Mouse (Mus musculus) limb, embryonic 10.5 days (tissue): ENCODE data around the gene Gm4201. TPM values are rescaled to one million over a fixed set of nuclear protein-coding genes. Genes with fewer than 3 reads are reported as not detected.
"Not testable (repeated sequence)": the region's sequence is repeated elsewhere in the genome, so short reads cannot be mapped to it uniquely, and the experiment has no call there.

Source experiments
- DNase-seq: peaks from one replicate; pipeline ENCODE4 v3.0.0-alpha.2; 2017; ENCODE audit warnings: low spot score
- H3K27ac ChIP-seq: fragments of 300-500 bp; sonication (generic); 2 replicates; pipeline ENCODE4 v1.5.1; 2016; ENCODE audit warnings: mild to moderate bottlenecking
- H3K27me3 ChIP-seq: fragments of 300-500 bp; sonication (generic); 2 replicates; pipeline ENCODE4 v1.6.1; 2016; ENCODE audit warnings: low read depth, mild to moderate bottlenecking; ENCODE audit not compliant: poor library complexity, severe bottlenecking
- H3K36me3 ChIP-seq: fragments of 300-500 bp; sonication (generic); 2 replicates; pipeline ENCODE4 v1.6.1; 2016; ENCODE audit warnings: mild to moderate bottlenecking, moderate library complexity
- H3K4me1 ChIP-seq: fragments of 300-500 bp; sonication (generic); 2 replicates; pipeline ENCODE4 v1.6.1; 2016
- H3K4me3 ChIP-seq: fragments of 300-500 bp; sonication (generic); 2 replicates; pipeline ENCODE4 v1.5.1; 2016; ENCODE audit warnings: mild to moderate bottlenecking, moderate library complexity
- H3K9me3 ChIP-seq: fragments of 300-500 bp; sonication (generic); replicated peaks from 2 replicates; pipeline ENCODE4 v1.6.1; 2016; ENCODE audit warnings: mild to moderate bottlenecking
- WGBS: fragments of 180-500 bp; shearing (Covaris S2); methylation state at CpG from one replicate; pipeline ENCODE4 v1.1.7; 2016; 5-methylcytosine and 5-hydroxymethylcytosine counted together
- polyA plus RNA-seq: library from polyadenylated mRNA; unstranded; fragments of >200 nt; fragmentation: Nextera tagmentation; extraction: Ambion mirVana; gene quantifications from 2 replicates; pipeline ENCODE4 v1.2.1, GENCODE M21; 2016

Gene Gm4201
- polyA plus RNA-seq, result not detected in 2 replicates

DNA sequence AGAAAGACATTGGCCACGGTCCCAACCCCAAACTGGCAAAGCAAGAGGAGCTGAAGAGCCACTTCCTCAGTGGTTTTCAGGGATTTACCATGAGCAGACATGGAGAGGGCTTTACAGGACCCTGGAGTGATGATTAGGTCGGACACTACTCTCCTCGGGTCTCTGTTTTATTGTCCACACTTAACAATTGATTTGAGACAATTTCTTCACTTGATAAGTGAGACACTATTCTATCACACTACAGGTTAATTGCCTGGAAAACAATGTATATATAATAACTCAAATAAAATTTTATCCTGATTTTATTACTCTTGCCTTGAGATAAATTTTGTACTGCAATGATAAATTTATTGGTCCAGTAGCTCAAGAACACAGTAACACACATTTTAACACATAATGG is at the start of gene Gm4201:
Gm4201 (minus strand) TSS at position 101 of the 400 bp plus-strand sequence.
- H3K27ac ChIP-seq, H3K27me3 ChIP-seq, H3K4me3 ChIP-seq, H3K36me3 ChIP-seq, H3K4me1 ChIP-seq, H3K9me3 ChIP-seq, DNase-seq: not testable (repeated sequence)
- no CpG with 5 or more reads among the region's 3 CpGs for WGBS

DNA sequence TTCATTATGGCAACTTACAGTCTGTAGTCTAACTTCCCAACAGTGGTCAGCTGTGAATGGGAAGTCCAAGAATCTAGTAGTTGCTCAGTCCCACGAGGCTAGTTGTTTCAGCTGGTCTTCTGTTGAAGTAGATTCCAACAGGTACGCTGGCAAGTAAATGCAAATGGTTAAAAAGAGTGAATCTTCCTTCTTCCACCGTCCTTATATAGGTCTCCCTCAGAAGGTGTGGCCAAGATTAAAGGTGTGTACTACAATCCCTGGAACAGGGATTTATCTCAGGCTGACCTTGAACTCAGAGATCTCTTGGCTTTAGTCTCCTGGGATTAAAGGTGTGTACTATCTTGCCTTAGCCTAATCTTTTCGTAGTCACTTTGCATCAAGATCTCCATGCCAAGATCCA is 22.9 kb upstream of the Gm4201 start, which contains the start of gene Gm4565:
Gm4565 (minus strand) TSS at position 101 of the 400 bp plus-strand sequence.
- not testable (repeated sequence) for DNase-seq, H3K4me3 ChIP-seq, H3K27ac ChIP-seq, H3K9me3 ChIP-seq, H3K4me1 ChIP-seq, H3K27me3 ChIP-seq, H3K36me3 ChIP-seq
- WGBS, result 80% methylated on average over 2 of the region's 4 CpGs

DNA sequence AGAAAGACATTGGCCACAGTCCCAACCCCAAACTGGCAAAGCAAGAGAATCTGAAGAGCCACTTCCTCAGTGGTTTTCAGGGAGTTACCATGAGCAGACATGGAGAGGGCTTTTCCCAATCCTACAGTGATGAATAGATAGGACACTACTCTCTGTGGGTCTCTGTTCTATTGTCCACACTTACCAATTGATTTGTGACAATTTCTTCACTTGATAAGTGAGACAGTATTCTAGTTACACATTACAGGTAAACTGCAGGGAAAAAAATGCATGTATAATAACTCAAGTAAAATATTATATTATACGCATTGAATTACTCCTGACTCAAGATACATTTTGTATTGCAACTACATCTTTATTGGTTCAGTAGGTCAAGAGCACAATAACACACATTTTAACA is 30.4 kb downstream of the Gm4201 start, which contains the start of gene Gm8677:
Gm8677 (minus strand) TSS at position 101 of the 400 bp plus-strand sequence.
- H3K4me1 ChIP-seq, H3K36me3 ChIP-seq, H3K4me3 ChIP-seq, DNase-seq, H3K27ac ChIP-seq, H3K9me3 ChIP-seq, H3K27me3 ChIP-seq: not testable (repeated sequence)
- no CpG with 5 or more reads among the region's 1 CpGs for WGBS

DNA sequence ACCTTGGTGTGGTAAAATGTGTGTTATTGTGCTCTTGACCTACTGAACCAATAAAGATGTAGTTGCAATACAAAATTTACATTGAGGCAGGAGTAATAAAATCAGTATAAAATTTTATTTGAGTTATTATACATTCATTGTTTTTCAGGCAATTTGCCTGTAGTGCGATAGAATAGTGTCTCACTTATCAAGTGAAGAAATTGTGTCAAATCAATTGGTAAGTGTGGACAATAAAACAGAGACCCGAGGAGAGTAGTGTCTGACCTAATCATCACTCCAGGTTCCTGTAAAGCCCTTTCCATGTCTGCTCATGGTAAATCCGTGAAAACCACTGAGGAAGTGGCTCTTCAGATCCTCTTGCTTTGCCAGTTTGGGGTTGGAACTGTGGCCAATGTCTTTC is 42.5 kb downstream of the Gm4201 start, which contains the start of gene Vmn1r152:
Vmn1r152 (plus strand) TSS at position 301 of the 400 bp plus-strand sequence.
- not testable (repeated sequence) for DNase-seq, H3K4me3 ChIP-seq, H3K27me3 ChIP-seq, H3K4me1 ChIP-seq, H3K9me3 ChIP-seq, H3K27ac ChIP-seq, H3K36me3 ChIP-seq
- WGBS, result no CpG with 5 or more reads among the region's 3 CpGs

Other genes with a start within 250 kb of the Gm4201 start
- gene Gm4187, start 235.6 kb downstream of the Gm4201 start, polyA plus RNA-seq, result not detected in 2 replicates
- gene Gm8660, start 194.3 kb downstream of the Gm4201 start, polyA plus RNA-seq, result not detected in 2 replicates
- gene Vmn1r148, start 151.8 kb downstream of the Gm4201 start, polyA plus RNA-seq, result not detected in 2 replicates
- gene Vmn1r149, start 127.1 kb downstream of the Gm4201 start, polyA plus RNA-seq, result not detected in 2 replicates
- gene Gm10665, start 101.3 kb downstream of the Gm4201 start, polyA plus RNA-seq, result not detected in 2 replicates
- not detected in 2 replicates for gene Vmn1r151, start 65.7 kb downstream of the Gm4201 start, polyA plus RNA-seq
- not detected in 2 replicates for gene Vmn1r152, start 42.4 kb downstream of the Gm4201 start, polyA plus RNA-seq
- not detected in 2 replicates for gene Gm8677, start 30.5 kb downstream of the Gm4201 start, polyA plus RNA-seq
- not detected in 2 replicates for gene Gm4565, start 22.8 kb upstream of the Gm4201 start, polyA plus RNA-seq
- not detected in 2 replicates for gene Vmn1r155, start 92.7 kb upstream of the Gm4201 start, polyA plus RNA-seq
- gene Gm8693, start 127.0 kb upstream of the Gm4201 start, polyA plus RNA-seq, result not detected in 2 replicates
- gene Gm4567, start 154.4 kb upstream of the Gm4201 start, polyA plus RNA-seq, result not detected in 2 replicates
- gene Vmn1r157, start 196.4 kb upstream of the Gm4201 start, polyA plus RNA-seq, result not detected in 2 replicates
- gene Vmn1r158, start 225.4 kb upstream of the Gm4201 start, polyA plus RNA-seq, result not detected in 2 replicates